Mouse (Mus musculus): ENCODE measurements around the gene Gm13199. TPM values are rescaled to one million over a fixed set of nuclear protein-coding genes. Genes with fewer than 3 reads are reported as not detected.

The Gm13199 gene
- polyA plus RNA-seq, 1 experiment from 2014 or later: 2.4 TPM

Other genes with a start within 250 kb of the Gm13199 start
- 1.9 and 2.4 TPM in 2 replicates for gene Camk1d, start 148.4 kb downstream of the Gm13199 start, polyA plus RNA-seq (2015; fragmentation: Nextera tagmentation; extraction: Ambion mirVana)
- gene Nudt5, start 17.9 kb downstream of the Gm13199 start, polyA plus RNA-seq (2015; fragmentation: Nextera tagmentation; extraction: Ambion mirVana): 77.5 and 82.9 TPM in 2 replicates
- gene Cdc123, start 17.8 kb downstream of the Gm13199 start, polyA plus RNA-seq (2015; fragmentation: Nextera tagmentation; extraction: Ambion mirVana): 304 and 323 TPM in 2 replicates
- gene Sec61a2, start 32.5 kb upstream of the Gm13199 start, polyA plus RNA-seq (2015; fragmentation: Nextera tagmentation; extraction: Ambion mirVana): 88.7 and 99.8 TPM in 2 replicates
- gene Dhtkd1, start 79.9 kb upstream of the Gm13199 start, polyA plus RNA-seq (2015; fragmentation: Nextera tagmentation; extraction: Ambion mirVana): 3.8 and 4.6 TPM in 2 replicates
- gene Upf2, start 88.5 kb upstream of the Gm13199 start, polyA plus RNA-seq (2015; fragmentation: Nextera tagmentation; extraction: Ambion mirVana): 10.7 and 11.5 TPM in 2 replicates